7 mouse cellular contexts compared by ENCODE assay signal in genomic region chr17:34932287-34932686, GRCm38 (mm10). TPM values are rescaled to one million over a fixed set of nuclear protein-coding genes. Genes with fewer than 3 reads are reported as not detected.
DNase-seq lines count a peak whose midpoint lies in the region; ATAC-seq and TF ChIP-seq lines count a peak whose summit lies in the region.

No protein-coding gene starts in this region.

- DNase-seq in spleen, adult 2 months (ENCODE audit: low read depth in 1 of 2, low spot score in 2 of 2) = peak; percentile 49 to 68
- no peak for DNase-seq in spleen, adult 12 weeks (ENCODE audit: low spot score)
- no peak for DNase-seq in forebrain, embryonic 11.5 days (ENCODE audit: low spot score)
- no peak for DNase-seq in limb, embryonic 14.5 days (ENCODE audit: low spot score)
- DNase-seq in layer of hippocampus, postnatal 14 days (ENCODE audit: low spot score in 2 of 2) = no peak
- no peak for DNase-seq in gastrocnemius, postnatal 4 days (ENCODE audit: low spot score in 2 of 2)

- peak overlapping the region; percentile 93 for H3K4me2 ChIP-seq in forebrain, embryonic 11.5 days (ENCODE audit: low read depth, low read length, severe bottlenecking)
- H3K4me2 ChIP-seq in limb, embryonic 14.5 days (replicated peaks; ENCODE audit: low read depth, low read length, severe bottlenecking) = peak overlapping the region; percentile 96
- H3K4me2 ChIP-seq in stomach, embryonic 15.5 days = peak overlapping the region; percentile 94

- peak overlapping the region; percentile 70 for H3K9ac ChIP-seq in forebrain, embryonic 11.5 days (ENCODE audit: low read length)
- H3K9ac ChIP-seq in limb, embryonic 14.5 days (ENCODE audit: low read depth, low read length, severe bottlenecking) = peak overlapping the region; percentile 65; the same call in 1 of the 2 replicates
- peak overlapping the region; percentile 58; the same call in 1 of the 2 replicates for H3K9ac ChIP-seq in stomach, embryonic 15.5 days

- TF ChIP-seq CTCF in spleen, adult 2 months (IDR thresholded peaks at IDR 0.05; ENCODE audit: extremely low read depth, insufficient read depth, insufficient read length, insufficient replicate concordance) = no peak

- H3K9me3 ChIP-seq in forebrain, embryonic 11.5 days (ENCODE audit: control insufficient read depth, low read length) = no peaks in the 10 kb centered on the region
- H3K9me3 ChIP-seq in limb, embryonic 14.5 days (ENCODE audit: control insufficient read depth, low read length) = no peaks in the 10 kb centered on the region
- no peaks in the 10 kb centered on the region for H3K9me3 ChIP-seq in stomach, embryonic 15.5 days

- no peaks in the 10 kb centered on the region for H3K27me3 ChIP-seq in spleen, adult 2 months (ENCODE audit: control insufficient read depth, insufficient read depth, low read length)
- no peaks in the 10 kb centered on the region for H3K27me3 ChIP-seq in forebrain, embryonic 11.5 days (ENCODE audit: control insufficient read depth, insufficient read depth, low read length)
- H3K27me3 ChIP-seq in limb, embryonic 14.5 days (ENCODE audit: control insufficient read depth, insufficient read depth, low read length) = no peaks in the 10 kb centered on the region
- H3K27me3 ChIP-seq in stomach, embryonic 15.5 days (replicated peaks) = no peaks in the 10 kb centered on the region

- peaks cover 5% of the 10 kb centered on the region; the same call in 1 of the 2 replicates for H3K4me1 ChIP-seq in spleen, adult 2 months (ENCODE audit: control insufficient read depth, insufficient read depth, insufficient read length)
- 0 out of 2 replicates have a peak, but pooled peaks cover 4% of the 10 kb centered on the region for H3K4me1 ChIP-seq in forebrain, embryonic 11.5 days (replicated peaks; ENCODE audit: control insufficient read depth, insufficient read depth, low read length)
- H3K4me1 ChIP-seq in limb, embryonic 14.5 days (ENCODE audit: control insufficient read depth, insufficient read depth, low read length) = peaks cover 5% of the 10 kb centered on the region
- peaks cover 10% of the 10 kb centered on the region for H3K4me1 ChIP-seq in stomach, embryonic 15.5 days

- peak overlapping the region; percentile 79 for H3K27ac ChIP-seq in spleen, adult 2 months (ENCODE audit: insufficient read depth, low read length)
- H3K27ac ChIP-seq in forebrain, embryonic 11.5 days (ENCODE audit: low read depth, low read length) = no peak overlapping the region
- H3K27ac ChIP-seq in limb, embryonic 14.5 days (replicated peaks; ENCODE audit: low read depth, low read length) = no peak overlapping the region
- no peak overlapping the region for H3K27ac ChIP-seq in stomach, embryonic 15.5 days

- WGBS in spleen, adult 2 months = 26% methylated on average over 8 of the region's 8 CpGs
- 90% methylated on average over 8 of the region's 8 CpGs for WGBS in forebrain, embryonic 11.5 days
- WGBS in limb, embryonic 14.5 days = 92% methylated on average over 8 of the region's 8 CpGs
- 74% methylated on average over 8 of the region's 8 CpGs for WGBS in stomach, embryonic 15.5 days

- TF ChIP-seq POLR2A in spleen, adult 2 months (IDR thresholded peaks at IDR 0.05; ENCODE audit: low read depth, low read length) = no peak
- no peak for TF ChIP-seq POLR2A in limb, embryonic 14.5 days (IDR thresholded peaks at IDR 0.05; ENCODE audit: borderline replicate concordance, extremely low read depth, insufficient read depth, insufficient read length)

- peak overlapping the region; percentile 82 for H3K4me3 ChIP-seq in spleen, adult 2 months (ENCODE audit: extremely low read depth, insufficient read depth, insufficient read length)
- H3K4me3 ChIP-seq in forebrain, embryonic 11.5 days (ENCODE audit: low read depth, low read length) = peak overlapping the region; percentile 61; the same call in 1 of the 2 replicates
- H3K4me3 ChIP-seq in limb, embryonic 14.5 days (replicated peaks; ENCODE audit: low read length) = peak overlapping the region; percentile 68
- H3K4me3 ChIP-seq in stomach, embryonic 15.5 days (replicated peaks) = peak overlapping the region; percentile 82

- ATAC-seq in forebrain, embryonic 11.5 days (replicated peaks; ENCODE audit: low FRiP score) = no peak
- no peak for ATAC-seq in limb, embryonic 14.5 days (ENCODE audit: low FRiP score, low read depth)
- no peak for ATAC-seq in stomach, embryonic 15.5 days (ENCODE audit: insufficient read depth, low FRiP score, low read depth)

- H3K36me3 ChIP-seq in spleen, adult 2 months (ENCODE audit: control insufficient read depth, insufficient read depth, low read length) = peaks cover 14% of the 10 kb centered on the region
- no peaks in the 10 kb centered on the region for H3K36me3 ChIP-seq in forebrain, embryonic 11.5 days (ENCODE audit: control insufficient read depth, insufficient read depth, low read length)
- H3K36me3 ChIP-seq in limb, embryonic 14.5 days (ENCODE audit: control insufficient read depth, insufficient read depth, low read length) = peaks cover 12% of the 10 kb centered on the region
- H3K36me3 ChIP-seq in stomach, embryonic 15.5 days = no peaks in the 10 kb centered on the region

RNA-seq across cellular contexts. Expression of gene Neu1, which starts 1.2 kb away (rescaled TPM):
- polyA plus RNA-seq in spleen, adult 2 months (2012; rRNA removed) = 45.8 and 47.5 TPM in 2 replicates
- 12.8 and 13.4 TPM in 2 replicates for polyA plus RNA-seq in forebrain, embryonic 11.5 days (2014; fragmentation: Nextera tagmentation; extraction: Ambion mirVana)
- 19.3 and 26.5 TPM in 2 replicates for polyA plus RNA-seq in limb, embryonic 14.5 days (2012; rRNA removed)
- polyA plus RNA-seq in limb, embryonic 14.5 days (2014; fragmentation: Nextera tagmentation; extraction: Ambion mirVana) = 18.2 and 18.4 TPM in 2 replicates
- polyA plus RNA-seq in stomach, embryonic 15.5 days (2015; fragmentation: Nextera tagmentation; extraction: Ambion mirVana) = 36.9 and 44.5 TPM in 2 replicates
- total RNA-seq in layer of hippocampus, postnatal 14 days (2021) = 10 to 100 TPM; 31.9 to 32.9 TPM
- 10 to 100 TPM; 10.8 to 10.9 TPM for total RNA-seq in gastrocnemius, postnatal 4 days (2021)

RNA-seq across cellular contexts. Expression of gene Slc44a4, which starts 18.0 kb away (rescaled TPM):
- 0.05 and 0.08 TPM in 2 replicates for polyA plus RNA-seq in spleen, adult 2 months (2012; rRNA removed)
- polyA plus RNA-seq in forebrain, embryonic 11.5 days (2014; fragmentation: Nextera tagmentation; extraction: Ambion mirVana) = not detected in 2 replicates
- 0.09 and 0.10 TPM in 2 replicates for polyA plus RNA-seq in limb, embryonic 14.5 days (2012; rRNA removed)
- not detected in 2 replicates for polyA plus RNA-seq in limb, embryonic 14.5 days (2014; fragmentation: Nextera tagmentation; extraction: Ambion mirVana)
- polyA plus RNA-seq in stomach, embryonic 15.5 days (2015; fragmentation: Nextera tagmentation; extraction: Ambion mirVana) = 15.2 and 17.9 TPM in 2 replicates
- total RNA-seq in layer of hippocampus, postnatal 14 days (2021) = under 1 TPM; 0.18 to 0.38 TPM
- not detected for total RNA-seq in gastrocnemius, postnatal 4 days (2021)

RNA-seq across cellular contexts. Expression of gene Hspa1b, which starts 26.8 kb away (rescaled TPM):
- 7.6 and 12.5 TPM in 2 replicates for polyA plus RNA-seq in spleen, adult 2 months (2012; rRNA removed)
- polyA plus RNA-seq in forebrain, embryonic 11.5 days (2014; fragmentation: Nextera tagmentation; extraction: Ambion mirVana) = 0.24 TPM in 1 of 2 replicates, not detected in the other
- polyA plus RNA-seq in limb, embryonic 14.5 days (2012; rRNA removed) = 22.8 and 25.6 TPM in 2 replicates
- polyA plus RNA-seq in limb, embryonic 14.5 days (2014; fragmentation: Nextera tagmentation; extraction: Ambion mirVana) = 1.6 and 2.2 TPM in 2 replicates
- 0.34 and 0.90 TPM in 2 replicates for polyA plus RNA-seq in stomach, embryonic 15.5 days (2015; fragmentation: Nextera tagmentation; extraction: Ambion mirVana)
- total RNA-seq in layer of hippocampus, postnatal 14 days (2021) = 10 to 100 TPM; 12.5 TPM
- 1 to 10 TPM; 3.7 to 4.0 TPM for total RNA-seq in gastrocnemius, postnatal 4 days (2021)

RNA-seq across cellular contexts. Expression of gene Ehmt2, which starts 34.0 kb away (rescaled TPM):
- polyA plus RNA-seq in spleen, adult 2 months (2012; rRNA removed) = 200 and 246 TPM in 2 replicates
- 90.4 and 96.8 TPM in 2 replicates for polyA plus RNA-seq in forebrain, embryonic 11.5 days (2014; fragmentation: Nextera tagmentation; extraction: Ambion mirVana)
- polyA plus RNA-seq in limb, embryonic 14.5 days (2012; rRNA removed) = 232 and 297 TPM in 2 replicates
- polyA plus RNA-seq in limb, embryonic 14.5 days (2014; fragmentation: Nextera tagmentation; extraction: Ambion mirVana) = 72.8 and 80.6 TPM in 2 replicates
- polyA plus RNA-seq in stomach, embryonic 15.5 days (2015; fragmentation: Nextera tagmentation; extraction: Ambion mirVana) = 70.0 and 74.5 TPM in 2 replicates
- total RNA-seq in layer of hippocampus, postnatal 14 days (2021) = 100 to 1,000 TPM; 168 to 173 TPM
- total RNA-seq in gastrocnemius, postnatal 4 days (2021) = 10 to 100 TPM; 80.0 to 84.2 TPM

RNA-seq across cellular contexts. Expression of gene C2, which starts 34.2 kb away (rescaled TPM):
- polyA plus RNA-seq in spleen, adult 2 months (2012; rRNA removed) = 15.9 and 16.0 TPM in 2 replicates
- polyA plus RNA-seq in forebrain, embryonic 11.5 days (2014; fragmentation: Nextera tagmentation; extraction: Ambion mirVana) = 1.1 and 1.7 TPM in 2 replicates
- polyA plus RNA-seq in limb, embryonic 14.5 days (2012; rRNA removed) = 4.7 and 5.1 TPM in 2 replicates
- 3.9 and 4.9 TPM in 2 replicates for polyA plus RNA-seq in limb, embryonic 14.5 days (2014; fragmentation: Nextera tagmentation; extraction: Ambion mirVana)
- polyA plus RNA-seq in stomach, embryonic 15.5 days (2015; fragmentation: Nextera tagmentation; extraction: Ambion mirVana) = 4.4 and 6.2 TPM in 2 replicates
- 1 to 10 TPM; 2.0 to 3.7 TPM for total RNA-seq in layer of hippocampus, postnatal 14 days (2021)
- total RNA-seq in gastrocnemius, postnatal 4 days (2021) = 1 to 10 TPM; 5.3 to 8.7 TPM

Comparison
In these comparisons a context has a peak if more than half of its experiments do, and no peak if none do; other contexts are left out.
1. DNase-seq: peak in spleen, adult 2 months (2 of 2); none in spleen, adult 12 weeks (single experiment), forebrain, embryonic 11.5 days (single experiment), limb, embryonic 14.5 days (single experiment), layer of hippocampus, postnatal 14 days (0 of 2) and gastrocnemius, postnatal 4 days (0 of 2).
2. RNA of gene Slc44a4, which starts 18.0 kb away (polyA plus RNA-seq): 15.2 to 17.9 TPM in stomach, embryonic 15.5 days; 0.09 to 0.10 TPM in limb, embryonic 14.5 days, 0.05 to 0.08 TPM in spleen, adult 2 months and not detected in forebrain, embryonic 11.5 days; every median in the first group is over 10 times any median in the second.
3. Peak in every context shown above with its lines, with median percentiles within 50 percentile points of each other: H3K4me3 ChIP-seq, H3K4me2 ChIP-seq and H3K9ac ChIP-seq.